Mouse (Mus musculus): ENCODE measurements around the gene Vps37b. TPM values are rescaled to one million over a fixed set of nuclear protein-coding genes. Genes with fewer than 3 reads are reported as not detected.

The Vps37b gene
- polyA plus RNA-seq, 1 experiment from 2014 or later: 54.0 TPM

GRCm38 (mm10) chr5:124026568-124026967 lies 5.5 kb downstream of the Vps37b start:
- 85% methylated on average over 5 of the region's 5 CpGs for WGBS
- H3K9me3 ChIP-seq: no peaks in the 10 kb centered on the region
- H3K36me3 ChIP-seq: peaks cover 25% of the 10 kb centered on the region
- H3K27ac ChIP-seq: peak overlapping the region; percentile 76
- H3K4me3 ChIP-seq: peak overlapping the region; percentile 22
- no peaks in the 10 kb centered on the region for H3K27me3 ChIP-seq (ENCODE audit: insufficient read depth, poor library complexity, severe bottlenecking)
- H3K4me1 ChIP-seq: peaks cover 94% of the 10 kb centered on the region
- DNase-seq (ENCODE audit: low spot score): no peak

- Histone ChIP-seq H3K27ac (peak overlapping the region; percentile 78), H3K36me3 (peaks cover 33% of the 10 kb centered on the region)
These were observed 6.3 kb downstream of the Vps37b start for GRCm38 (mm10) chr5:124025587-124026441.

GRCm38 (mm10) chr5:124025146-124025545 lies 6.9 kb downstream of the Vps37b start:
- Histone ChIP-seq H3K36me3 (peaks cover 33% of the 10 kb centered on the region), H3K4me3 (no peak overlapping the region), H3K4me1 (peaks cover 97% of the 10 kb centered on the region), H3K27me3 (ENCODE audit: insufficient read depth, poor library complexity, severe bottlenecking) (no peaks in the 10 kb centered on the region), H3K9me3 (no peaks in the 10 kb centered on the region), H3K27ac (peak overlapping the region; percentile 78)
- WGBS: 87% methylated on average over 9 of the region's 9 CpGs
- DNase-seq (ENCODE audit: low spot score): no peak

More at GRCm38 (mm10) chr5:124025587-124026441, 6.3 kb downstream of the Vps37b start:
- Histone ChIP-seq H3K9me3 (no peaks in the 10 kb centered on the region), H3K27me3 (ENCODE audit: insufficient read depth, poor library complexity, severe bottlenecking) (no peaks in the 10 kb centered on the region), H3K4me1 (peaks cover 95% of the 10 kb centered on the region), H3K4me3 (peak overlapping the region; percentile 22)
- 70% methylated on average over 15 of the region's 15 CpGs for WGBS
- no peak for DNase-seq (ENCODE audit: low spot score)

- H3K9me3 ChIP-seq: no peaks in the 10 kb centered on the region
- DNase-seq (ENCODE audit: low spot score): no peak
- 71% methylated on average over 6 of the region's 6 CpGs for WGBS
- H3K27me3 ChIP-seq (ENCODE audit: insufficient read depth, poor library complexity, severe bottlenecking): no peaks in the 10 kb centered on the region
- peak overlapping the region; percentile 78 for H3K27ac ChIP-seq
- H3K36me3 ChIP-seq: peaks cover 33% of the 10 kb centered on the region
- H3K4me1 ChIP-seq: peaks cover 97% of the 10 kb centered on the region
- no peak overlapping the region for H3K4me3 ChIP-seq
These were observed 7.4 kb downstream of the Vps37b start for GRCm38 (mm10) chr5:124024677-124025076.

GRCm38 (mm10) chr5:124022365-124022764 lies 9.7 kb downstream of the Vps37b start:
- no peaks in the 10 kb centered on the region for H3K27me3 ChIP-seq (ENCODE audit: insufficient read depth, poor library complexity, severe bottlenecking)
- DNase-seq (ENCODE audit: low spot score): no peak
- H3K36me3 ChIP-seq: peaks cover 28% of the 10 kb centered on the region
- peak overlapping the region; percentile 72 for H3K27ac ChIP-seq
- peaks cover 97% of the 10 kb centered on the region for H3K4me1 ChIP-seq
- H3K4me3 ChIP-seq: no peak overlapping the region
- no peaks in the 10 kb centered on the region for H3K9me3 ChIP-seq
- 31% methylated on average over 7 of the region's 7 CpGs for WGBS

DNA sequence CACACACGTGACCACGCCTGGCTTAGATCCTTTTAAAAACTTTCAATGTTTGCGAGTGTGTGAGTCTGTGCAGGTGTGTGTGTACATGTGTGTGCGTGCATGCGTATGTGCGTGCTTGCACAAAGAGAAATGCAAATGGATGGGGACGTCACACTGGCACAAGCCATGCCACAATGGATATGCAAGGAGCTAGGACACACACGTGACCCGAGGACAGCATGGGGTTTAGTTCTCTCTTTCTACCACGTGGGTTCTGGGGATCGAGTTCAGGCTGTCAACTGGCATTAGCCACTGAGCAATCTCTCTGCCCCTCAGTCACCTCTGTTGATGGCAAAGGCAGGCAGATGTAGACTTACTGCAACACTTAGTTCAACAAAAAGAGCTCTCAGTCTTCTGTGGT lies 10.4 kb downstream of the Vps37b start:
- no peak overlapping the region for H3K27ac ChIP-seq

DNA sequence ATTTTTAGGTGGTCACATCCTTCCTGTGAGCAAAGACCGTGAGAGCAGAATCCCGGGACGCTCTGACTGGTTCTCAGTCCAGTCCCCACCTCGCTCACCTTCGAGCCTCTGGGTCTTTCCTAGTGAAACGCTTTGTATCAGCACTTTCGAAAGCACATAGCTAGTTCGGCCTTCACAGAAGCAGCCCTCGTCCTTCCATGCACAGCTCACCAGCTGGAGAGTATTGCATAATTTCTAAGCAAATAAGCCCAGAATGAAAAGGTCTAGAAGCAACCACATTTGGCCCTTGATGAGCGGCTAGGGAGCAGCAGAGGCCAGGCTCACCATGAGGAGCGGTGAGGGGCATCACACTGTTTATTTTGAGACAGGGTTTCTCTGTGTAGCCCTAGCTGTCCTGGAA lies 10.9 kb downstream of the Vps37b start:
- Histone ChIP-seq H3K36me3 (peaks cover 19% of the 10 kb centered on the region), H3K9me3 (no peaks in the 10 kb centered on the region), H3K4me1 (peaks cover 97% of the 10 kb centered on the region), H3K27ac (no peak overlapping the region), H3K27me3 (ENCODE audit: insufficient read depth, poor library complexity, severe bottlenecking) (no peaks in the 10 kb centered on the region), H3K4me3 (no peak overlapping the region)
- no peak for DNase-seq (ENCODE audit: low spot score)
- 91% methylated on average over 11 of the region's 11 CpGs for WGBS

More for the DNA sequence above, 10.4 kb downstream of the Vps37b start:
- Histone ChIP-seq H3K27me3 (ENCODE audit: insufficient read depth, poor library complexity, severe bottlenecking) (no peaks in the 10 kb centered on the region), H3K4me1 (peaks cover 97% of the 10 kb centered on the region), H3K4me3 (no peak overlapping the region), H3K36me3 (peaks cover 23% of the 10 kb centered on the region), H3K9me3 (no peaks in the 10 kb centered on the region)
- DNase-seq (ENCODE audit: low spot score): no peak
- WGBS: 85% methylated on average over 11 of the region's 11 CpGs

GRCm38 (mm10) chr5:124019348-124020216 lies 12.5 kb downstream of the Vps37b start:
- Histone ChIP-seq H3K27me3 (ENCODE audit: insufficient read depth, poor library complexity, severe bottlenecking) (no peaks in the 10 kb centered on the region), H3K4me3 (0 out of 2 replicates have a peak overlapping the region, but pooled peaks have one; percentile 12), H3K9me3 (no peaks in the 10 kb centered on the region), H3K36me3 (peaks cover 15% of the 10 kb centered on the region), H3K4me1 (peaks cover 96% of the 10 kb centered on the region), H3K27ac (peak overlapping the region; percentile 69)
- 45% methylated on average over 12 of the region's 12 CpGs for WGBS
- no peak for DNase-seq (ENCODE audit: low spot score)

GRCm38 (mm10) chr5:124018651-124019050 lies 13.4 kb downstream of the Vps37b start:
- 82% methylated on average over 9 of the region's 9 CpGs for WGBS
- Histone ChIP-seq H3K4me1 (peaks cover 96% of the 10 kb centered on the region), H3K27me3 (ENCODE audit: insufficient read depth, poor library complexity, severe bottlenecking) (no peaks in the 10 kb centered on the region), H3K36me3 (peaks cover 15% of the 10 kb centered on the region), H3K9me3 (no peaks in the 10 kb centered on the region), H3K27ac (peak overlapping the region; percentile 69), H3K4me3 (no peak overlapping the region)
- DNase-seq (ENCODE audit: low spot score): no peak

- Histone ChIP-seq H3K27me3 (ENCODE audit: insufficient read depth, poor library complexity, severe bottlenecking) (no peaks in the 10 kb centered on the region), H3K9me3 (no peaks in the 10 kb centered on the region), H3K4me1 (peaks cover 96% of the 10 kb centered on the region), H3K36me3 (peaks cover 15% of the 10 kb centered on the region), H3K4me3 (0 out of 2 replicates have a peak overlapping the region, but pooled peaks have one; percentile 5), H3K27ac (peak overlapping the region; percentile 59)
- WGBS: 59% methylated on average over 9 of the region's 9 CpGs
- DNase-seq (ENCODE audit: low spot score): no peak
These were observed 14.1 kb downstream of the Vps37b start for GRCm38 (mm10) chr5:124017941-124018340.

- no peak for DNase-seq (ENCODE audit: low spot score)
- Histone ChIP-seq H3K4me1 (peaks cover 96% of the 10 kb centered on the region), H3K9me3 (no peaks in the 10 kb centered on the region), H3K4me3 (no peak overlapping the region), H3K27me3 (ENCODE audit: insufficient read depth, poor library complexity, severe bottlenecking) (no peaks in the 10 kb centered on the region), H3K36me3 (peaks cover 5% of the 10 kb centered on the region), H3K27ac (peak overlapping the region; percentile 59)
- WGBS: 78% methylated on average over 7 of the region's 7 CpGs
These were observed 15.7 kb downstream of the Vps37b start for GRCm38 (mm10) chr5:124016291-124016821.

GRCm38 (mm10) chr5:124015727-124016126 lies 16.3 kb downstream of the Vps37b start:
- Histone ChIP-seq H3K4me1 (peaks cover 98% of the 10 kb centered on the region), H3K36me3 (peaks cover under 1% of the 10 kb centered on the region; the same call in 1 of the 2 replicates), H3K27ac (peak overlapping the region; percentile 59), H3K4me3 (no peak overlapping the region), H3K27me3 (ENCODE audit: insufficient read depth, poor library complexity, severe bottlenecking) (no peaks in the 10 kb centered on the region), H3K9me3 (no peaks in the 10 kb centered on the region)
- WGBS: 80% methylated on average over 2 of the region's 2 CpGs
- no peak for DNase-seq (ENCODE audit: low spot score)

All from heart, embryonic 10.5 days (tissue).